Mouse (Mus musculus) olfactory bulb, adult 2 months (tissue): ENCODE measurements around the gene Mfsd10.

Experiments used
- CTCF ChIP-seq: fragments of 200-500 bp; IDR thresholded peaks from 2 replicates; pipeline ENCODE4 v1.5.1; 2012; ENCODE audit warnings: low read depth, mild to moderate bottlenecking, low read length, moderate library complexity; ENCODE audit not compliant: insufficient read depth
- POLR2A ChIP-seq: fragments of 200-500 bp; IDR thresholded peaks from 2 replicates; pipeline ENCODE4 v1.6.1; 2012; ENCODE audit warnings: mild to moderate bottlenecking, low read depth, low read length, moderate library complexity; ENCODE audit not compliant: insufficient read depth

GRCm38 (mm10) chr5:34633641-34634040 is 3.4 kb downstream of the Mfsd10 start:
- TF ChIP-seq POLR2A (no peak), CTCF (no peak)
